Mouse (Mus musculus) hindbrain, embryonic 11.5 days (tissue): ENCODE measurements at regions not wholly inside any gene's neighbourhood (a gene's known extent, or its start where the extent isn't known, plus 50 kb on each side); places are given as distances from the start of the nearest gene placed in this dataset.

Source experiments
- ATAC-seq: fragments of 200-750 bp; cut with Nextera tagmentation; 2 replicates; pipeline ENCODE4 v1.8.0; 2017; ENCODE audit warnings: mild to moderate bottlenecking, moderate TSS enrichment, moderate library complexity; ENCODE audit not compliant: low FRiP score
- DNase-seq: peaks from one replicate; pipeline ENCODE4 v3.0.0-alpha.2; 2015; ENCODE audit warnings: low spot score
- H3K27ac ChIP-seq: fragments of 300-500 bp; sonication (generic); 2 replicates; pipeline ENCODE4 v1.5.1; 2014; ENCODE audit warnings: mild to moderate bottlenecking, low read depth, low read length
- H3K27me3 ChIP-seq: fragments of 300-500 bp; sonication (generic); 2 replicates; pipeline ENCODE4 v1.6.1; 2014; ENCODE audit warnings: mild to moderate bottlenecking, low read length, moderate library complexity, mixed read lengths; ENCODE audit not compliant: control insufficient read depth, insufficient read depth
- H3K36me3 ChIP-seq: fragments of 300-500 bp; sonication (generic); 2 replicates; pipeline ENCODE4 v1.6.1; 2014; ENCODE audit warnings: mild to moderate bottlenecking, low read length, moderate library complexity, mixed read lengths; ENCODE audit not compliant: control insufficient read depth, insufficient read depth
- H3K4me1 ChIP-seq: fragments of 300-500 bp; sonication (generic); replicated peaks from 2 replicates; pipeline ENCODE4 v1.6.1; 2014; ENCODE audit warnings: low read length, mixed read lengths; ENCODE audit not compliant: control insufficient read depth, insufficient read depth
- H3K4me2 ChIP-seq: fragments of 300-500 bp; sonication (generic); replicated peaks from 2 replicates; pipeline ENCODE4 v1.6.1; 2014; ENCODE audit warnings: mild to moderate bottlenecking, low read depth, low read length
- H3K4me3 ChIP-seq: fragments of 300-500 bp; sonication (generic); 2 replicates; pipeline ENCODE4 v1.5.1; 2014; ENCODE audit warnings: low read depth, low read length
- H3K9ac ChIP-seq: fragments of 300-500 bp; sonication (generic); 2 replicates; pipeline ENCODE4 v1.6.1; 2014; ENCODE audit warnings: low read depth, low read length
- H3K9me3 ChIP-seq: fragments of 300-500 bp; sonication (generic); 2 replicates; pipeline ENCODE4 v1.6.1; 2016; ENCODE audit warnings: low read length; ENCODE audit not compliant: control insufficient read depth
- WGBS: fragments of 180-500 bp; shearing (Covaris S2); extraction: QIAGEN DNeasy Blood & Tissue Kit; methylation state at CpG from one replicate; pipeline ENCODE4 v1.1.7; 2014; 5-methylcytosine and 5-hydroxymethylcytosine counted together

GRCm38 (mm10) chr13:30085446-30085845, 50.8 kb upstream of the Mboat1 start:
- peak; percentile 66 for ATAC-seq
- H3K27me3 ChIP-seq, result no peaks in the 10 kb centered on the region

GRCm38 (mm10) chr13:30085005-30085404, 51.3 kb upstream of the Mboat1 start:
- no peak overlapping the region for H3K4me3 ChIP-seq
- 2% methylated on average over 10 of the region's 10 CpGs for WGBS
- no peak overlapping the region for H3K4me2 ChIP-seq
- no peak overlapping the region for H3K27ac ChIP-seq
- H3K36me3 ChIP-seq, result no peaks in the 10 kb centered on the region
- DNase-seq (peak; percentile 97), ATAC-seq (peak; percentile 92)
- no peaks in the 10 kb centered on the region for H3K27me3 ChIP-seq
- H3K4me1 ChIP-seq, result no peaks in the 10 kb centered on the region
- H3K9ac ChIP-seq, result no peak overlapping the region
- H3K9me3 ChIP-seq, result no peaks in the 10 kb centered on the region

More at GRCm38 (mm10) chr13:30085446-30085845, 50.8 kb upstream of the Mboat1 start:
- DNase-seq, result peak; percentile 36
- Histone ChIP-seq H3K4me1 (no peaks in the 10 kb centered on the region), H3K9ac (no peak overlapping the region), H3K4me2 (no peak overlapping the region), H3K4me3 (no peak overlapping the region), H3K27ac (no peak overlapping the region), H3K9me3 (no peaks in the 10 kb centered on the region), H3K36me3 (no peaks in the 10 kb centered on the region)
- 66% methylated on average over 4 of the region's 4 CpGs for WGBS

- Histone ChIP-seq H3K4me3 (no peak overlapping the region), H3K9me3 (no peaks in the 10 kb centered on the region), H3K9ac (no peak overlapping the region), H3K36me3 (no peaks in the 10 kb centered on the region), H3K27me3 (no peaks in the 10 kb centered on the region), H3K4me2 (no peak overlapping the region), H3K27ac (no peak overlapping the region), H3K4me1 (no peaks in the 10 kb centered on the region)
- DNase-seq, result no peak
- ATAC-seq, result no peak
- 86% methylated on average over 5 of the region's 5 CpGs for WGBS
Measured at GRCm38 (mm10) chr13:30084386-30084785, 51.9 kb upstream of the Mboat1 start.

GRCm38 (mm10) chr13:30083949-30084348, 52.3 kb upstream of the Mboat1 start:
- WGBS, result 87% methylated on average over 6 of the region's 6 CpGs
- Histone ChIP-seq H3K4me3 (no peak overlapping the region), H3K4me2 (no peak overlapping the region), H3K27me3 (no peaks in the 10 kb centered on the region), H3K4me1 (no peaks in the 10 kb centered on the region), H3K9ac (no peak overlapping the region), H3K9me3 (no peaks in the 10 kb centered on the region), H3K27ac (no peak overlapping the region), H3K36me3 (no peaks in the 10 kb centered on the region)
- no peak for DNase-seq
- ATAC-seq, result no peak

- Histone ChIP-seq H3K36me3 (no peaks in the 10 kb centered on the region), H3K27me3 (no peaks in the 10 kb centered on the region), H3K27ac (no peak overlapping the region), H3K4me3 (no peak overlapping the region), H3K9me3 (no peaks in the 10 kb centered on the region), H3K4me1 (no peaks in the 10 kb centered on the region), H3K9ac (no peak overlapping the region), H3K4me2 (no peak overlapping the region)
- WGBS, result 78% methylated on average over 2 of the region's 2 CpGs
- DNase-seq (no peak), ATAC-seq (no peak)
Measured at GRCm38 (mm10) chr13:30082761-30083160, 53.5 kb upstream of the Mboat1 start.

- WGBS, result 63% methylated on average over 15 of the region's 15 CpGs
- Histone ChIP-seq H3K27ac (no peak overlapping the region), H3K27me3 (no peaks in the 10 kb centered on the region), H3K4me3 (no peak overlapping the region), H3K9ac (no peak overlapping the region), H3K4me1 (no peaks in the 10 kb centered on the region), H3K36me3 (no peaks in the 10 kb centered on the region), H3K4me2 (no peak overlapping the region), H3K9me3 (no peaks in the 10 kb centered on the region)
- no peak for DNase-seq
- ATAC-seq, result no peak
Measured at GRCm38 (mm10) chr13:30080705-30081474, 55.4 kb upstream of the Mboat1 start.

- H3K4me1 ChIP-seq, result no peaks in the 10 kb centered on the region
- 90% methylated on average over 2 of the region's 2 CpGs for WGBS
Measured at GRCm38 (mm10) chr13:30074517-30075064, 61.7 kb upstream of the Mboat1 start.

GRCm38 (mm10) chr13:30074069-30074468, 62.2 kb upstream of the Mboat1 start:
- Histone ChIP-seq H3K36me3 (no peaks in the 10 kb centered on the region), H3K27ac (no peak overlapping the region), H3K4me3 (no peak overlapping the region), H3K4me1 (no peaks in the 10 kb centered on the region), H3K4me2 (no peak overlapping the region), H3K27me3 (no peaks in the 10 kb centered on the region), H3K9ac (no peak overlapping the region), H3K9me3 (no peaks in the 10 kb centered on the region)
- 88% methylated on average over 3 of the region's 3 CpGs for WGBS
- ATAC-seq, result no peak
- DNase-seq, result no peak

More at GRCm38 (mm10) chr13:30074517-30075064, 61.7 kb upstream of the Mboat1 start:
- no peaks in the 10 kb centered on the region for H3K9me3 ChIP-seq
- H3K4me3 ChIP-seq, result no peak overlapping the region
- H3K9ac ChIP-seq, result no peak overlapping the region
- ATAC-seq (no peak), DNase-seq (no peak)
- H3K36me3 ChIP-seq, result no peaks in the 10 kb centered on the region
- H3K4me2 ChIP-seq, result no peak overlapping the region
- H3K27ac ChIP-seq, result no peak overlapping the region
- H3K27me3 ChIP-seq, result no peaks in the 10 kb centered on the region

GRCm38 (mm10) chr13:30069397-30069796, 66.9 kb upstream of the Mboat1 start:
- H3K4me1 ChIP-seq, result no peaks in the 10 kb centered on the region
- H3K9ac ChIP-seq, result no peak overlapping the region
- 59% methylated on average over 2 of the region's 2 CpGs for WGBS
- no peak for ATAC-seq
- no peak overlapping the region for H3K4me3 ChIP-seq
- no peak for DNase-seq
- H3K27me3 ChIP-seq, result no peaks in the 10 kb centered on the region
- no peaks in the 10 kb centered on the region for H3K36me3 ChIP-seq
- no peaks in the 10 kb centered on the region for H3K9me3 ChIP-seq
- no peak overlapping the region for H3K4me2 ChIP-seq
- no peak overlapping the region for H3K27ac ChIP-seq
